Mouse (Mus musculus): Measurements from ENCODE around the gene Nacc2.

The Nacc2 gene

GRCm38 (mm10) chr2:26093897-26094296, 29.1 kb downstream of the Nacc2 start:
- Histone ChIP-seq H3K36me3 (ENCODE audit: control insufficient read depth, insufficient read depth, low read length, poor library complexity, severe bottlenecking) (no peaks in the 10 kb centered on the region), H3K27me3 (ENCODE audit: control insufficient read depth, insufficient read depth, low read length, poor library complexity, severe bottlenecking) (no peaks in the 10 kb centered on the region)
- no peak for DNase-seq (ENCODE audit: low read depth, low spot score)

DNA sequence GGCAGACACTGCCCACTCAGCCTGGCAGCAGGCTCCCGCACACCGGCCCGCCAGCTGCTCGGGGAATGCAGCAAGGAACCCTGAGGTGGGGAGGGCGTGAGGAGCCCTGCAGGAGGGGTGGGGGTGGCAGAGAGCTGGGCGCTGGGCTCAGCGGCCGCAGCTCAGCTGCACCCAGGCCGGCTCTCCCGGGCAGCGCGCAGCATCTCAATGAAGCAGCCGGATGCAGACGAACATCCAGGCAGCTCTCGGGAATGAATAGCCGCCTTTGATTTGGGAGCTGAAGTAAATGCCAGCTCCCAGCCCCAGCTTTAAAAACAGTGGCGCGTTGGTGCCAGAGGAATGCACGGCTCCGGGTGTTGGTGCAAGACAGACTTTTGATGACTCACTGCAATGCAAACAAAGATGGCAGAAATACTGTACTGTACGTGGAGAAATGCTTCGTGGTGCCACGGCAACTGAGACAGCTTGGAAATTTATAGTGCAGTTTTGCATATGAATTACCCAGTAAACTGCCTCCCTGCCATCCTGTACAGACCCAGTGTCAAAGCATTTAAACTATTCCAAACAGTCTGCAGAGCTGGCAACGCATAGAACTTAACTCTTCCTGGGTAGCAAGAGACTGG, 31.1 kb downstream of the Nacc2 start:
- H3K36me3 ChIP-seq (ENCODE audit: control insufficient read depth, insufficient read depth, low read length, poor library complexity, severe bottlenecking) = no peaks in the 10 kb centered on the region
- H3K27me3 ChIP-seq (ENCODE audit: control insufficient read depth, insufficient read depth, low read length, poor library complexity, severe bottlenecking) = no peaks in the 10 kb centered on the region
- DNase-seq (ENCODE audit: low read depth, low spot score) = no peak

DNA sequence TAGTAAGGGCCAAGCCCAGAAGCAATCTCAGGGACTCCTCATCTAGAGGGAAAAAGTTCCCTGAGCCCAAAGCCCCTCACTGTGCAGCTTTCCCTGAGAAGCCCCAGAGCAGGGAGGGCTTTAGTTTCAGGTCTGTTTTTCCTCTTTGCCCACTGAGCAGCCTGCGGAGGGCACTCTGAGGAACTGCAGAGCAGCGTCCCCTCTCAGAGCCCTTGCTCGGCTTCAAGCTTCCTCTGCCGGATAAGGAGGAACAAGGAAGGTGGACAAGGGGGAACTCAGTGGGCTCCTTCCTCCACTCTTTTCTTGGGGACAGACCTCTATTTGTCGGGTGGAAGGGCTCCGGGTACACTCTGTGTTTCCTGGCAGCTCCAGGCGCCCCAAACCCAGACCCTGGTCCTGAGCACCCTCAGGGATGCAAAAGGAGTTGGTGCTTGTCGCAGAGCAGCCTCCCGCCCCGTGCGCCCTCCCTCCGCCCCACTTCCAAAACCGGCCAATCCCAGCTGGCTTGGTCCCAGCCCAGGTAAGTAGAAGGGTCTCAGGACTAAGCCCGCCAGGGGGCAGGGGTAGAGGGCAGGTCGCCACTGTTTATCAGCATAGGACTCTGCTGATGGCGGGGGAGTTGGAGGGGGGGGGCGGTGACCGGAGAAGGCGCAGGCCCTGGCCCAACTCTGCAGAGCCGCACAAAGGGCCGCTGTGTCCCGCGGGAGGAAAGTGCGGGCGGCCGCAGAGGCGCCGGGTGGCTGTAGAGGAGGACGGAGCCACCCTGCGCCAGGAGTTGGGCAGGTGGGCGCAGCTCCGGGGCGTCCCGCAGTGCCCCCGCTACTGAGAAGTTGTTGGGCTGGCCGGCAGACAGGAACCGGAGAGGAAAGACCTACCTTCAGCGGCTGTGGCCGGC, 31.9 kb downstream of the Nacc2 start:
- no peak for DNase-seq (ENCODE audit: low read depth, low spot score)
- no peaks in the 10 kb centered on the region for H3K27me3 ChIP-seq (ENCODE audit: control insufficient read depth, insufficient read depth, low read length, poor library complexity, severe bottlenecking)

DNA sequence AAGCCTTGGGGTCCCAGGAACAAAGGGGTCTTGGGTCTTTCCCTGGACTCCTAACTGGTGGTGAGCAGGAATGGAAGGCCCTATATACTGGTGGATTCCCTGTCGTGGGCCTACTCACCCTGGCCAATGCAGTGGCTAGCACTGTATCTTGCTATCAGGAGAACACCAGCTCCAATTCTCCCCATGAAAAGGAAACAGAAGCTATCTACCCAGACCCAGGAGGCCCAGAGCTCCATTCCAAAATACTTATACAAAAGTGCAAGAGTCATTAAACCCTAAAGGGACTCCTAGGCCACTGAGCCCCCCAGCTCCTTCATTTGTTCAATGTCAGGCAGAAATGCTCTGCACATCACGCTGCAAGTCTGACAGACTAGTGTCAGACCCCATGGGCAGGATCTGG, 34.0 kb downstream of the Nacc2 start:
- Histone ChIP-seq H3K36me3 (ENCODE audit: control insufficient read depth, insufficient read depth, low read length, poor library complexity, severe bottlenecking) (no peaks in the 10 kb centered on the region), H3K27me3 (ENCODE audit: control insufficient read depth, insufficient read depth, low read length, poor library complexity, severe bottlenecking) (no peaks in the 10 kb centered on the region)
- DNase-seq (ENCODE audit: low read depth, low spot score) = no peak

More for the DNA sequence above, 31.9 kb downstream of the Nacc2 start:
- H3K36me3 ChIP-seq (ENCODE audit: control insufficient read depth, insufficient read depth, low read length, poor library complexity, severe bottlenecking) = no peaks in the 10 kb centered on the region

DNA sequence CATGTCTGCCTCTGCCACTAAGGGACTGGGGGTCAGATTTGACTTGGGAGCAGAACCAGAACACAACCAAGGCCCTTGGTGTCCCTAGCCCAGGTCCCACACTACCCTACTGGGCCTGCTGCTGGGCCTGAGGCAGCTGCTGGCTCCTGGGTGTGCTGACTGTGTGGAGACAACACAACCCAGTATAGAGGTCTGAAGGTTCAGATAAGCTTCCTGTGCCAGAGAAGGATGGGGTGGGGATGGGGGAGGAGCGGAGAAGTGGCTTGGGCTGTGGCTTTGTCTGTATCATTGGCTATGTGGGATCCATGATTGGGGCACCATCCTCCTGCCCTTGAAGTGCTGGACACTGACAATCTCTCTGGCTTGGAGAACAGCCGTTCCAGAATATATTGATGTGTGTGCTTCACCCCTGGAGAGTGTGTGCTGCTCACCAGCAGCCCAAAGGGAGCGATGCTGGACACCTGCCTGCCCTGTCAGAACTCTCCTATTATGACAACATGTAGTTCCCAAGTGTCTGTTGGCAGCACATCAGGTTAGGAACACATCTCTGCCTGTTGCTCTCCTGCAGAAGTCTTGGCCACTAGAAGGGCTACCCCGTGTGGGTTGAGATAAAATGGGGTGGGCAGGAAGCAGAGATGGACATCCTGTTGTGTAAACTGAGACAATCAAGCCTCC, 36.0 kb downstream of the Nacc2 start:
- DNase-seq (ENCODE audit: low read depth, low spot score) = no peak
- no peaks in the 10 kb centered on the region for H3K27me3 ChIP-seq (ENCODE audit: control insufficient read depth, insufficient read depth, low read length, poor library complexity, severe bottlenecking)
- no peaks in the 10 kb centered on the region for H3K36me3 ChIP-seq (ENCODE audit: control insufficient read depth, insufficient read depth, low read length, poor library complexity, severe bottlenecking)

GRCm38 (mm10) chr2:26086505-26086904, 36.5 kb downstream of the Nacc2 start:
- H3K36me3 ChIP-seq (ENCODE audit: control insufficient read depth, insufficient read depth, low read length, poor library complexity, severe bottlenecking) = no peaks in the 10 kb centered on the region
- no peak for DNase-seq (ENCODE audit: low read depth, low spot score)
- H3K27me3 ChIP-seq (ENCODE audit: control insufficient read depth, insufficient read depth, low read length, poor library complexity, severe bottlenecking) = no peaks in the 10 kb centered on the region

DNA sequence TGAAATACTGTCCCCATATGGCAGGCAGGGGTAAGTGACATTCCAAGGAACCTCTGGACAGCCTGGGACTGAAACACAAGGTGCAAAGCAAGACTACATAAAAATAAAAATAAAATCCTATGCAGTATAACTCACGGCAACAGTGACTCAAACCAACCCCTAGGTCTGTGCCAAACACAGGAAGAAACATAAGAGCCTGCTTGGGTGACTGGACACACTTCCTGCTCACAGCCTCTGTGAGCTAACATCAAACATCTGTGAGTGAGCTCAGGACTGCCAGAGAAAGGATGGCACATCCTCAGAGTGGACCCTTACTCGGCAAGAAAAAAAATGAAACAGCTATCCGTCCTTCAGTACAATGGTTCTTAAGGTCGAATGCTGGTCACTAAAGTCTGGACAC, 40.1 kb downstream of the Nacc2 start:
- no peak for DNase-seq (ENCODE audit: low read depth, low spot score)

GRCm38 (mm10) chr2:26080830-26081229, 42.2 kb downstream of the Nacc2 start:
- Histone ChIP-seq H3K36me3 (ENCODE audit: control insufficient read depth, insufficient read depth, low read length, poor library complexity, severe bottlenecking) (no peaks in the 10 kb centered on the region), H3K27me3 (ENCODE audit: control insufficient read depth, insufficient read depth, low read length, poor library complexity, severe bottlenecking) (no peaks in the 10 kb centered on the region)
- DNase-seq (ENCODE audit: low read depth, low spot score) = no peak

More for the DNA sequence above, 40.1 kb downstream of the Nacc2 start:
- H3K27me3 ChIP-seq (ENCODE audit: control insufficient read depth, insufficient read depth, low read length, poor library complexity, severe bottlenecking) = no peaks in the 10 kb centered on the region
- H3K36me3 ChIP-seq (ENCODE audit: control insufficient read depth, insufficient read depth, low read length, poor library complexity, severe bottlenecking) = no peaks in the 10 kb centered on the region

- Histone ChIP-seq H3K27me3 (ENCODE audit: control insufficient read depth, insufficient read depth, low read length, poor library complexity, severe bottlenecking) (no peaks in the 10 kb centered on the region), H3K36me3 (ENCODE audit: control insufficient read depth, insufficient read depth, low read length, poor library complexity, severe bottlenecking) (no peaks in the 10 kb centered on the region)
- no peak for DNase-seq (ENCODE audit: low read depth, low spot score)
Measured at GRCm38 (mm10) chr2:26079409-26079808, 43.6 kb downstream of the Nacc2 start.

DNA sequence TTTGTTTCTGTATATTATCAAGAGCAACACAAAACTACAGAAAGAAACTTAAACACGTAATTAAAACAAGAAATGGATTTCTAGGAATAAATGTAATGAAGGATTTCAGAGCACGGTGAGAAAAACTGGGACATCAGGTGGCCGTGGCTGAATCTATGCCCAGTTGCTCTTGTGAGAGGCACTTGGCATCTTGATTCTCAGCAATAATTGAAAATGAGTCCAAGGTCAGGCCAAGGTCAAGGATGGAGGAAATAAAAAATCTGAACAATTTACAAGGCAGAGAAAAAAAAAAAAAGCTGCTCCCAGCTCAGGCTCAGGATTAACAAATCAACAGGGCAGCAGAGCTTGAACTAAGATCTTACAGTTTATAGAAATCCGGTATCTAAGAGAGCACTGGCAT, 46.0 kb downstream of the Nacc2 start:
- Histone ChIP-seq H3K27me3 (ENCODE audit: control insufficient read depth, insufficient read depth, low read length, poor library complexity, severe bottlenecking) (no peaks in the 10 kb centered on the region), H3K36me3 (ENCODE audit: control insufficient read depth, insufficient read depth, low read length, poor library complexity, severe bottlenecking) (no peaks in the 10 kb centered on the region)
- DNase-seq (ENCODE audit: low read depth, low spot score) = no peak

DNA sequence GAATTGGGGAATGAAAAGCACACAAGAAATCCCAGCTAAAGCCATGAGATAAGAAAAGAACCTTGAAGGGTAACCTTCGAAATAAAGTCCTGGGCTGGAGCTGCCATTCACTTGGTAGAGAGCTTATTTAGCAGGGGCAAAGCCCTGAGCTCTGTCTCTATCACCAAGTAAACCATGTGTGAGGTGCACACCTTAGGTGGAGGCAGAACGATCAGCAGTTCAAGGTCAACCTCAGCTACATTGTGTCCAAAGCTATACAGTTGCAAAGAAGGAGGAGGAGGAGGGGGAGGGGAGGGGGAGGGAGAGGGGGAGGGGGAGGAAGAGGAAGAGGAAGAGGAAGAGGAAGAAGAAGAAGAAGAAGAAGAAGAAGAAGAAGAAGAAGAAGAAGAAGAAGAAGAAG, 46.9 kb downstream of the Nacc2 start:
- no peak for DNase-seq (ENCODE audit: low read depth, low spot score)
- no peaks in the 10 kb centered on the region for H3K27me3 ChIP-seq (ENCODE audit: control insufficient read depth, insufficient read depth, low read length, poor library complexity, severe bottlenecking)

GRCm38 (mm10) chr2:26074551-26074950, 48.5 kb downstream of the Nacc2 start:
- Histone ChIP-seq H3K36me3 (ENCODE audit: control insufficient read depth, insufficient read depth, low read length, poor library complexity, severe bottlenecking) (no peaks in the 10 kb centered on the region), H3K27me3 (ENCODE audit: control insufficient read depth, insufficient read depth, low read length, poor library complexity, severe bottlenecking) (no peaks in the 10 kb centered on the region)
- no peak for DNase-seq (ENCODE audit: low read depth, low spot score)

More for the DNA sequence above, 46.9 kb downstream of the Nacc2 start:
- H3K36me3 ChIP-seq (ENCODE audit: control insufficient read depth, insufficient read depth, low read length, poor library complexity, severe bottlenecking) = no peaks in the 10 kb centered on the region

GRCm38 (mm10) chr2:26068592-26068991, 54.4 kb downstream of the Nacc2 start:
- Histone ChIP-seq H3K27me3 (ENCODE audit: control insufficient read depth, insufficient read depth, low read length, poor library complexity, severe bottlenecking) (no peaks in the 10 kb centered on the region), H3K36me3 (ENCODE audit: control insufficient read depth, insufficient read depth, low read length, poor library complexity, severe bottlenecking) (no peaks in the 10 kb centered on the region)
- no peak for DNase-seq (ENCODE audit: low read depth, low spot score)

GRCm38 (mm10) chr2:26068175-26068574, 54.8 kb downstream of the Nacc2 start:
- no peaks in the 10 kb centered on the region for H3K27me3 ChIP-seq (ENCODE audit: control insufficient read depth, insufficient read depth, low read length, poor library complexity, severe bottlenecking)
- H3K36me3 ChIP-seq (ENCODE audit: control insufficient read depth, insufficient read depth, low read length, poor library complexity, severe bottlenecking) = no peaks in the 10 kb centered on the region
- DNase-seq (ENCODE audit: low read depth, low spot score) = no peak

GRCm38 (mm10) chr2:26066527-26066926, 56.5 kb downstream of the Nacc2 start:
- DNase-seq (ENCODE audit: low read depth, low spot score) = no peak
- Histone ChIP-seq H3K36me3 (ENCODE audit: control insufficient read depth, insufficient read depth, low read length, poor library complexity, severe bottlenecking) (no peaks in the 10 kb centered on the region), H3K27me3 (ENCODE audit: control insufficient read depth, insufficient read depth, low read length, poor library complexity, severe bottlenecking) (no peaks in the 10 kb centered on the region)

Data from splenic B cell, adult 2 months (primary cell).